Mouse (Mus musculus): ENCODE measurements at regions not wholly inside any gene's neighbourhood (a gene's known extent, or its start where the extent isn't known, plus 50 kb on each side); places are given as distances from the start of the nearest gene placed in this dataset.
A peak's percentile ranks its signal among the peaks of the same experiment; 100 is the strongest.

DNA sequence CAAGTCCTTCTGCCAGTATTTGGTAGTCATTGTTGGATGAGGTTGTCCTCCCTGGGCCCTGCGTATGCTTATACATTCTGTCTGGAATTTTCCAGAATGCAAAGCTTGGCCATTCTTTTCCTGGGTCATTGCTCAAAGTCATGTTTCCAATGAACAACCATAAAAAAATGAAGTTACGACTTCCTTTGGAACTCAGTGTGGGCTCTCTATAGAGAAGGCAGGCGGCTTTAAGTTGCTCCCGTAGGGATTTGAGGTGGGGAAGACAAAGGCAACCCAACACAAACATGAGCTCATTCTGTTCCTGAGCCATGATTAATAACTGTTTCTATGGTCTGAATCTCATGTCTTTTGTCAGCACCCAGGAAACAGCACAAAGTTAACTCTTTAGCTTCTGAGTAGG, 204.3 kb downstream of the Hhipl2 start:
- no peak for DNase-seq (ENCODE audit: low spot score)

- DNase-seq (ENCODE audit: low spot score): no peak
These were observed 206.3 kb downstream of the Hhipl2 start for GRCm38 (mm10) chr1:183624266-183624665.

DNA sequence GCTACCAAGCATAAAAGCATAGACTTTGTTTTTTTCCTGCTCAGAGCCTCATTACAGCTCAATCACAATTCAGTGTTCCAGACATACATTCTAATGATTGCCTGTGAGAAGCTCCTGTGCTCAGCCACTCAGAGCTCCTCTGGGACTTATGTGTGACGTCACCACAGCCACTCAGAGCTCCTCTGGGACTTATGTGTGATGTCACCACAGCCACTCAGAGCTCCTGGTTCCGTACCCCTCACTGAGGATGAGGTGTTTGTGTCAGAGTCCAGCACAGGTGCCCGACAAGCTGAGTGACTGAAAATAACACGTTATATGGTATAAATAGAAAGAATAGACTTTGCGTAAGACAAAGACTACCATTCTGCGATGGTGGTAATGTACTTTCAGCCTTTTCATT, 215.8 kb downstream of the Hhipl2 start:
- no peak for DNase-seq (ENCODE audit: low spot score)

DNA sequence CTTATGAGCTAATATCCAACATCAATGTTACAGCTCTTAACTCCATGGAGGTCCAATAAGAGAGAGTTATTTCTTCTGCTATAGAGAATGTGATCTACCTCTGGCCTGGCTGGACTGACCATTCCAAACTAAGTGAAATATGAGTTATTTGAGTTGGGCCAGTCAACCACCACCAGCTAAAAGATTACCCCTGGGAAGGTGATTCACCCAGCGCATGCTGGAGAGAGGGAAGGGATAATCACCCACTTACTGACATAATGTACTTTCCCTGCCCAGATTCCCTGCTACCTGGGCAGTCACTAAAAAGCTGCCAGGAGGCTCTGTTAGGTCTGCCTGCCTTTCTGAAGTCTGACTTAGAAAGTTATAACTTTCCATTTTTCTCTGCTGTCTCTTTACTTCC, 216.8 kb downstream of the Hhipl2 start:
- DNase-seq (ENCODE audit: low spot score): no peak

DNA sequence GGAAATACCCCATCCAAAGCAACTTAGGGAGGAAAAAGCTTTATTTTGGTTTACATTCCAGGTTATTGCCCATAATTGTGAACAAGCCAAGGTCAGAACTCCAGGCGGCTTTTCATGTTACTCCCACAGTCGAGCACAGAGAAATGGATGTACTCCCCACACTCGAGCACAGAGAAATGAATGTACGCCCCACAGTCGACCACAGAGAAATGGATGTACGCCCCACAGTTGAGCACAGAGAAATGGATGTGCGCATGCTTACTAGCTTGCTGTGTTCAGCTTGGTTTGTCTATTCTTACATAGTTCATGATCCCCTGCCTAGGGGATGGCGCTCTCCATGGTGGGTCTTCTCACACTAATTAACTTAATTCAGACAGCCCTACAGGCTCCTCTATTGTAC, 219.2 kb downstream of the Hhipl2 start:
- no peak for DNase-seq (ENCODE audit: low spot score)

- peak; percentile 33 for DNase-seq (ENCODE audit: low spot score)
These were observed 221.3 kb downstream of the Hhipl2 start for GRCm38 (mm10) chr1:183639332-183639731.

DNA sequence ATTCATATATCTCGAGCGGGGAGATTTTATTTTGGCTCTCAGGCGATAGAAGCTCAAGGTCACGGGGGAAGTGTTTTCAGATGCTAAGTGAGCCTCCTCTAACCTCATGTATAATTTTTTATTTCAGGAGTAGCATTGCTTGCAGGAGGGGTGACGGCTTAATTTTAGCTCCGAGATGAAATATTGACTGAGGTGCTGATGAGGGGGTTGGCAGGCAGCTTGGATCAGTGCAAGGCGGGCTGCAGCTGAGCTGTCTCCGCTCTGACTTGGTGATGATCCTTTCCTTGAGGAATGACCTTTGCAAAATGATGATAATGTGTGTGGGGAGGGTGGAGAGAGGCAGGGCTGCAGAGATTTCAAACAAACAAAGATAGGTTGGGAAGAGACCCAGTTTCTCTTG, 222.6 kb downstream of the Hhipl2 start:
- peak; percentile 37 for DNase-seq (ENCODE audit: low spot score)

DNA sequence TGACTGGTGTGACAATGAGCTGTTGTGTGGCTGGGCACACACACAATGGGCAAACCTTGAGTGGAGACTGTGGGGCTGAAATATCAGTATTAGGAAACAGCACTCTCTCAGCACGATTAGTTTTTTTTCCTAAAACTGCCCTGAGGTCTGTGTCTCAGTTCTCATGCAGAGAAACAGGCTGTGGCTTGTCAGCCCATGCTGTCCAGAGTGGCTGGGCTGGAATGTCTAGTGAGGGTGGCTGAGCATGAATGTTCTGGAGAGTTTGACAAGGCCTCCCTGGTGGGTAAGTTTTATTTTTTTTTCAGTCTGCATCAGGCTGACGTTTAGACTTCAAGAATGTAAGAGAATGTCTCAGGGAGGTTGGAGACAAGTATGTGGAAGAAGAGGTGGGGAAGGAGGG, 226.0 kb downstream of the Hhipl2 start:
- no peak for DNase-seq (ENCODE audit: low spot score)

DNA sequence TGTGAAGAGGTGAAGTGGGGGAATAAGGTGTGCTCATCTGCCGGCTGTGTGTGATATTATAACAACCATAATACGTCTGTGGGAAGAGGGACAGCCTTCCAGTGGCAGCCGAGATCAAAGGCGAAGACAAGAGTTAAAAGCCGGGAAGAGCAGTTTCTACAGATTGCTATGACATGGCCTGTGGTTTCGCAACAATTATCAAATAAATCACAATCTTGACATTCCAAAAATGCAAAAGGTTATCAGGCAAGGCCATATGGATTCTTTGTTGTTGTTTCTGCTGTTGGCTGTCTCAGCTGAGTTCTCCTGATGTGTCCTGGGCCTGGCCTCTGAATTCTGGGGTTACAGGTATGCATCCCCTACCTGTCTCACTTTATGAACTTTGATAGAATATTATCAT, 235.9 kb downstream of the Hhipl2 start:
- no peak for DNase-seq (ENCODE audit: low spot score)

DNA sequence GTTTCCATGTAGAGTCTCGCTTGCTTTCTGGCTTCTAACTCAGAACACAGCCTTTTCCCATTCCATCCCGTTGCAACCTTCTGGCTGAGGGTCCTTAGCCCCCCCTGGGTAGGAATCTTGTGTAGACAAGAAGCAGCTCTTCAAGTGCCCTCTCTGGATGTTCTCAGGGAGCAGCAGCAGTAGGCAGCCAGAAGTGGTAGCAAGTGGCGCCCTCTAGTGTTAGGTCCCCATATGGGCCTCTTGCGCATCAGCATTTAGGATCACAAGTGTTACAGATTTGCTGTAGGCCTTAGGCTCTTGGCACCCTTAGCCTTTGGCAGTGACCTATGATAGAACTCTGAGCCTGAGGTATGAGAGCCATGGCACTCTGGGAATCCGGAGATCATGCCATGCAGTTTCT, 239.0 kb downstream of the Hhipl2 start:
- DNase-seq (ENCODE audit: low spot score): peak; percentile 55

DNA sequence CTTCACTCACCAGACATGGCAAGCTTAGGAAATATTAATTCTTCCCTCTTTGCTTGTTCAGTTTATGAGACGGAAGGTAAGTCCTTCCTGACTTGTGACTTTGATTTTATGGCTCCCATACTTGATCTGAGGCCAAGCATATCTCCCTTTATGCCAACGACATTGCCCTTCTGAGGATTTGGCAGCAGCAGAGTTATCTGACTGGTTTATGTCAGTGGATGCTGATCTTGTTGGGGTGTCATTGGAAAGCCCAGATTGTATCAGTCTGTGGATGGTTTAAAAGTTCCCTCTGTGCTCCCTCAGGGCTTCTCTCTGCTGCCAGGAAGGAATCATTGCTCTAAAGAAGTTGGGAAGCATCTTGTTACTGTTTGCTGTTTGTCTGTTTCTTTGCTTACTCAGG, 242.5 kb downstream of the Hhipl2 start:
- DNase-seq (ENCODE audit: low spot score): no peak

DNA sequence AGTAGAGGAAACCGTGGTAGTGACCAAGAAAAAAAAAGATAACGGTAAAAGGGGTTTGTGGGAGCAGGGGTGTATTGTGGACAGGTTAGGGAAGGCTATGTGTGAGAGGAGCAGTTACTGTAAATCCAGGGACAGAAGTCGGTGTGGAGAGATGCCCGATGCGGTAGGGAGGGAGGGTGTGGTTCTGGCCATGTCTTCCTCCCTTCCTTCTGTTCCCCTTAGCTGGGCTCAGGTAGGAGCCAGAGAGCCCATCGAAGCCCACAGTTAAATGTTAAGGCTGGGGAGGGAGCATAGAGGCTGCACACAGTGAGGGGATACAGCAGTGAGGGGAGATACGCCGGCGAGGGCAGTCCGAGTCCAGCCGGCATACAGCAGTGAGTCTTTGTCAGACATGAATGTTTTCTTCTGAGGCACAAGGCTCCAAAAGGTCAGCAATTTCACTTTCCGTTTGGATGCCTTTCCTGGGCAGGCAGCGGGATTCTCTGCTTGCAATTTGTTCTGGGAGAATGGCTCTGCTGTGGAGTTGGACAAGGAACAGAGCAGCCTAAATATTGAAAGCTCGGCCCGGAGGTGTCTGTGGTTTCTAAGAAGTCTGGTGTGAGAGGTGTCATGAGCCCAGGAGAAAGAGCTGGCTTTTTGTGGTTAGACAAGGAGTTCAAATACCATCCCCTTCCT, 244.5 kb downstream of the Hhipl2 start:
- no peak for DNase-seq (ENCODE audit: low spot score)

GRCm38 (mm10) chr1:183669271-183669670, 251.3 kb downstream of the Hhipl2 start:
- no peak for DNase-seq (ENCODE audit: low spot score)

DNA sequence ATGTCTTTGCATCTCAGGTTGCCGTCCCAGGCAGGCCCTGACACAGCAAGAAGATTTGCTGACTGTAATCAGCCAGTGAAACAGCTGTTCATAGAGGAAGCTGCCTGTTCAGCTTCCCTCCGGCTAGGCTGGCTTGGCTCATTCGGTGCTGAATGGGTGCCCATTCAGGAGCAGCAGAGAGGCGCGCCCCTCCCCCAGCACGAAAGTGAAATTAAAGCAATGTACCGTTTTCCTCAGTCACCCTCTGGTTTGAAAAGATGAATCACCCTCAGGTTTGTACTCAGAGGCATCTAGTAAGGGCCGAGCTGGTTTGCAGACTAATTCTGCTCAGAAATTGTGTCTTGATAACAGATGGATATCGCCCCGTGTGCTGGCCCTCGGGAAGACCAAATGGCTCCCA, 251.7 kb downstream of the Hhipl2 start:
- DNase-seq (ENCODE audit: low spot score): peak; percentile 23

GRCm38 (mm10) chr1:183670542-183670941, 252.5 kb downstream of the Hhipl2 start:
- no peak for DNase-seq (ENCODE audit: low spot score)

GRCm38 (mm10) chr1:183671541-183671940, 253.5 kb downstream of the Hhipl2 start:
- no peak for DNase-seq (ENCODE audit: low spot score)

GRCm38 (mm10) chr1:183672521-183672920, 254.5 kb downstream of the Hhipl2 start:
- no peak for DNase-seq (ENCODE audit: low spot score)

DNA sequence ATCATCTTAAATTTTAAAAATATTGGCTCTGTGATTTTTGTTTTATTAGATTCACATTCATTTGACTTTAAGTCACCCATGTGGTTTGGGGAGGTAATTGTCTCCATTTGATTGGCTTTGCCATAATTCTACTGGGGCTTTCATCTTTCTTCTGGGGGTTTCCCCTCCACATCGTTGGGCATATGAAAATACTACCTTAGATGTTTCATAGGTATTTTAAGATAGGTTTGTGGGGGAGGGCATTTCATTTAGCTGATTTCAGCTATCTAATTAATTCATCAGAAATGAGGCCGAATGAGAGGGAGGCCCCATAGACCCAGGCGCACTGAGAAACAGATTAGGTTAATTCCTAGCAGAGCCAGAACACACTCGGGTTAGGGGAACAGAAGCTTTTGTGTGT, 259.6 kb downstream of the Hhipl2 start:
- DNase-seq (ENCODE audit: low spot score): no peak

DNA sequence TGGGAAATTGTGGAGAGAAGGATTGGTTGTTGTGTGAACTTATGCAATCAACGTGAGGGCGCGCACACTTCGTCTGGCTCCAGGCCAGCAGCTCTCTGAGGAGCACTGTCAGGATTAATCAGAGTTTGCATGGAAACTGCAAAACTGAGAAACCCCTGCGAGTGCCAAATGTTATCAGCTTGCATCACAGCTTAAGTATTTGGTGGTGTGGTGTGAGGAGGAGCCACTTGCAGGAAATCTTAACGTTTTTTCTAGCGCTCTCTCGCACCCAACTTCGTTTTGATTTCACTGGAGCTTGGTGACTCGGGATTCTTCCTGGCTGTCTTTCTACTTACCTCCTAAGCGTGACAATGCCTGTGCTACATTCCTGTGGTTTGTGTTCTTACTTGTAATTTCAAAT, 261.9 kb downstream of the Hhipl2 start:
- peak; percentile 43 for DNase-seq (ENCODE audit: low spot score)

- no peak for DNase-seq (ENCODE audit: low spot score)
These were observed 268.0 kb downstream of the Hhipl2 start for GRCm38 (mm10) chr1:183686056-183686455.

DNA sequence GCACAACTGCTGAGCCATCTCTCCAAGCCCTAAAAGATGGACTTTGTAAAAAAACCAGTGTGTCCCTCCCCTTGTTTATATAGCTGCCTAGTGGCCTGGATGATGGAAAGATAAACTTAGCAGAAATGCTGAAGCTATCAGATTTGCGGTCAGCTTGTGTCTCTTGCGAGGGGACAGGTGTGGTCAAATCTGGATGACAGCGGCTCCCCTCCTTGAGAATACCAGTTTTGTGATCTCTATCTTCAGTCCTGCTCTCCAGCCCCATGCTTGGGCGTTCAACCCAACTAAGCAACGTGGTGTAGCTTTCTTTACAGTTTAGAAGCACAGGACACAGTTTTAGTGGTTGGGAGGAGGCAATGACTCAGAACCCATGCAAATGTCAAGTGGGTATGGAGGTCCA, 274.7 kb downstream of the Hhipl2 start:
- DNase-seq (ENCODE audit: low spot score): no peak

GRCm38 (mm10) chr1:183699284-183699683, 281.3 kb downstream of the Hhipl2 start:
- peak; percentile 7 for DNase-seq (ENCODE audit: low spot score)

DNA sequence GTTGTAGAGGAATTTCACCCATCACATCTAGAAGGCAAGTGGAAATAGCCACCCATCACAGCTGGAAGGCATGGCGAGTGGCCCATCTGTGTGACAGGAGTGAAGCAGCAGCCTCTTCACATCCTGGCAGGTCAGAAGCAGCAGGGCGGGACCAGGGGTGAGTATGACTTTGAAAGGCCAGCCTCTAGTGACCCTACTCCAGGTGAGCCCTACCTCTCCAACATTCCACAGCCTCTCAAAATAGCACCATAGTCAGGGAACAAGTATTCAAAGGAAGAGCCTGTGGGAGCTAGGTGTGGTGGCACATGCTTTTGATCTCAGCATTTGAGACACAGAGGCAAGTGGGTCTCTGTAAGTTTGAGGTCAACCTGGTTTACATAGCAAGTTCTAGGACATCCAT, 284.9 kb downstream of the Hhipl2 start:
- DNase-seq (ENCODE audit: low spot score): no peak

DNA sequence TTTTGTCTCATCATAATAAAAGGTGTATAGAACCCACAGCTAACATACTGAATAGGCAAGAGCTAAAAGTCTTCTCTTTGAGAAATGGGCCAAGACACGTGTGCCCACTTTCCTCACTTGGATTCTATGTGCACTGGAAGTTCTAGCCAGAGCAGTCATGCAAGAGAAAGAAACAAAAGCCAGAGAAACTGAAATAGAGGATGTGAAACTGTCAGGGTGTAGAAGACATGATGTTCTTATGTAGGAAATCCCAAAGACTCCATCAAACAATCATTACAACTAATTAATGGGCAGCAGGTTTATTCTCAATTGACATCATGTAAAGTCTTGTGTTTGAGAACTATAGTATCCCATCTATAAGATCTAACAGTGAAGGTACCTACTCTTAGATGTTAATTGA, 294.9 kb downstream of the Hhipl2 start:
- DNase-seq (ENCODE audit: low spot score): no peak

DNA sequence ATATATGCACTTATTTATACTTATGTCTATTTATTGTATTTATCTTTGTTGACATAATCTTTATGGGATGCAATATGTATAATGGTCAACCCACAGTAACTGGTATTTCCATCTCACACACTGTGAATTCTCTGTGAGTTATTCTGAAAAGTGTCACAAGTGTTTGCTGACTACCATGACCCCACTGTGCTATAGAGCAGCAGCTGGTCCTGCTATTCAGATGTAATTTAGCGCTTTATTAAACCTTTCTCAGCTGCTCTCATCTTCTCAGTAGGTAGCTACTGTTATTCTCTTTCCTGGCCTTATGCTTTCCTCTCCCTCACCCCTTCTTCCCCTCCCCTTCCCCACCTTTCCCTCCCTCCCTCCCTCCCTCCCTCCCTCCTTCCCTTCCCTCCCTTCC, 296.0 kb upstream of the Dusp10 start:
- DNase-seq (ENCODE audit: low spot score): no peak
